In genomic region chr5:144919790-144920189, GRCm38 (mm10) we compare ENCODE assay signal across 32 mouse cellular contexts. TPM values are rescaled to one million over a fixed set of nuclear protein-coding genes. Genes with fewer than 3 reads are reported as not detected.
DNase-seq lines count a peak whose midpoint lies in the region; ATAC-seq and TF ChIP-seq lines count a peak whose summit lies in the region.
"Had no signal": no experiment of that assay in that cellular context is flagged by ENCODE, and none has a peak within 500 bp of the region (broad histone marks: within the 10 kb centered on the region; RNA-seq: fewer than 3 reads in every experiment).

No protein-coding gene starts in this region.

- intact Hi-C loops in left cerebral cortex, adult 2 months (cut with DNase I) = no loop called here
- intact Hi-C loops in left cerebral cortex, postnatal 10 days (cut with DNase I) = loop anchor here (5.0 kb wide), 1 partner anchor 48 kb away; the partner anchor contains the start of gene Smurf1

- H3K9me3 ChIP-seq in embryonic facial prominence, embryonic 10.5 days = no peaks in the 10 kb centered on the region
- H3K9me3 ChIP-seq: embryonic facial prominence, embryonic 13.5 days; forebrain, embryonic 10.5 days; forebrain, embryonic 15.5 days; heart, embryonic 15.5 days; hindbrain, embryonic 12.5 days; limb, embryonic 10.5 days; limb, embryonic 15.5 days; liver, embryonic 13.5 days; megakaryocyte, embryonic 14.5 days; midbrain, embryonic 13.5 days; neural tube, embryonic 12.5 days had no signal

- DNase-seq in left cerebral cortex, adult 2 months (ENCODE audit: extremely low spot score in 1 of 2, low spot score in 2 of 2) = no peak
- DNase-seq in left cerebral cortex, postnatal 10 days (ENCODE audit: extremely low spot score in 1 of 2, low spot score in 2 of 2) = no peak
- peak; percentile 17 for DNase-seq in thymus, postnatal 25 days
- DNase-seq in thymus, postnatal 10 days (ENCODE audit: low spot score in 2 of 2) = no peak
- DNase-seq in natural killer cell, adult 2 months (ENCODE audit: low spot score in 2 of 2) = peak; percentile 16 to 34
- no peak for DNase-seq in embryonic facial prominence, embryonic 10.5 days (ENCODE audit: low spot score)
- no peak for DNase-seq in kidney, adult 18-20 months
- DNase-seq: adrenal gland, adult 2 months; cerebellum, adult 11 months; cerebellum, adult 9-10 months; embryo, embryonic 11 days; gastrocnemius, adult 2 months; heart, postnatal 36 days; kidney, postnatal 14 days; liver, embryonic 13.5 days; lung, adult 18-20 months; lung, postnatal 4 days; right cerebral cortex, postnatal 4 days had no signal

- no peaks in the 10 kb centered on the region for H3K27me3 ChIP-seq in embryonic facial prominence, embryonic 10.5 days (replicated peaks; ENCODE audit: low read depth, poor library complexity, severe bottlenecking)
- H3K27me3 ChIP-seq: embryonic facial prominence, embryonic 13.5 days; forebrain, embryonic 15.5 days; heart, embryonic 15.5 days; hindbrain, embryonic 12.5 days; limb, embryonic 15.5 days; liver, embryonic 13.5 days; midbrain, embryonic 13.5 days; neural tube, embryonic 12.5 days had no signal

- peak; percentile 94 for ATAC-seq in activated CD4-positive, CD25-positive, alpha-beta regulatory T cell, adult 4 months
- ATAC-seq: hindbrain, postnatal 0 days; intestine, postnatal 0 days; lung, postnatal 0 days; midbrain, embryonic 13.5 days had no signal

- no peak for TF ChIP-seq CTCF in left cerebral cortex, adult 2 months (IDR thresholded peaks at IDR 0.05)

- no peaks in the 10 kb centered on the region for H3K36me3 ChIP-seq in embryonic facial prominence, embryonic 10.5 days (replicated peaks)
- H3K36me3 ChIP-seq: embryonic facial prominence, embryonic 13.5 days; forebrain, embryonic 10.5 days; forebrain, embryonic 15.5 days; heart, embryonic 15.5 days; hindbrain, embryonic 12.5 days; limb, embryonic 10.5 days; limb, embryonic 15.5 days; liver, embryonic 13.5 days; midbrain, embryonic 13.5 days; neural tube, embryonic 12.5 days had no signal

- peaks cover 55% of the 10 kb centered on the region for H3K4me1 ChIP-seq in embryonic facial prominence, embryonic 10.5 days

- H3K27ac ChIP-seq in left cerebral cortex, adult 2 months = peak overlapping the region; percentile 59; the same call in 1 of the 2 replicates
- H3K27ac ChIP-seq in embryonic facial prominence, embryonic 10.5 days (replicated peaks) = no peak overlapping the region
- H3K27ac ChIP-seq: embryonic facial prominence, embryonic 13.5 days; forebrain, embryonic 10.5 days; forebrain, embryonic 15.5 days; hindbrain, postnatal 0 days; limb, embryonic 10.5 days; limb, embryonic 15.5 days; liver, embryonic 13.5 days; midbrain, embryonic 13.5 days; neural tube, embryonic 12.5 days had no signal

- WGBS in embryonic facial prominence, embryonic 10.5 days = 88% methylated on average over 8 of the region's 8 CpGs

- H3K4me3 ChIP-seq in left cerebral cortex, adult 2 months = no peak overlapping the region
- H3K4me3 ChIP-seq in embryonic facial prominence, embryonic 10.5 days = no peak overlapping the region
- H3K4me3 ChIP-seq: embryonic facial prominence, embryonic 13.5 days; forebrain, embryonic 10.5 days; forebrain, embryonic 15.5 days; heart, embryonic 15.5 days; hindbrain, embryonic 12.5 days; limb, embryonic 10.5 days; limb, embryonic 15.5 days; liver, embryonic 13.5 days; megakaryocyte, embryonic 14.5 days; midbrain, embryonic 13.5 days; neural tube, embryonic 12.5 days had no signal

RNA-seq across cellular contexts. Expression of gene Smurf1, which starts 45.9 kb away (rescaled TPM):
- total RNA-seq in left cerebral cortex, adult 2 months (2021) = 10 to 100 TPM; 35.2 to 40.7 TPM
- 10 to 100 TPM; 39.4 to 40.2 TPM for total RNA-seq in left cerebral cortex, postnatal 10 days (2021)
- 1 to 10 TPM; 4.0 to 5.2 TPM for polyA plus RNA-seq in activated CD4-positive, CD25-positive, alpha-beta regulatory T cell, adult 4 months (2017; shearing (Covaris generic))
- 14.5 and 17.0 TPM in 2 replicates for polyA plus RNA-seq in embryonic facial prominence, embryonic 10.5 days (2016; fragmentation: Nextera tagmentation; extraction: Ambion mirVana)

Comparison
In these comparisons a context has a peak if more than half of its experiments do, and no peak if none do; other contexts are left out.
1. DNase-seq: peak in thymus, postnatal 25 days (single experiment) and natural killer cell, adult 2 months (2 of 2); none in left cerebral cortex, adult 2 months (0 of 2), left cerebral cortex, postnatal 10 days (0 of 2), thymus, postnatal 10 days (0 of 2), embryonic facial prominence, embryonic 10.5 days (single experiment) and kidney, adult 18-20 months (single experiment).